Mouse (Mus musculus): ENCODE measurements around the gene Igfbp5.

Igfbp5 gene

DNA sequence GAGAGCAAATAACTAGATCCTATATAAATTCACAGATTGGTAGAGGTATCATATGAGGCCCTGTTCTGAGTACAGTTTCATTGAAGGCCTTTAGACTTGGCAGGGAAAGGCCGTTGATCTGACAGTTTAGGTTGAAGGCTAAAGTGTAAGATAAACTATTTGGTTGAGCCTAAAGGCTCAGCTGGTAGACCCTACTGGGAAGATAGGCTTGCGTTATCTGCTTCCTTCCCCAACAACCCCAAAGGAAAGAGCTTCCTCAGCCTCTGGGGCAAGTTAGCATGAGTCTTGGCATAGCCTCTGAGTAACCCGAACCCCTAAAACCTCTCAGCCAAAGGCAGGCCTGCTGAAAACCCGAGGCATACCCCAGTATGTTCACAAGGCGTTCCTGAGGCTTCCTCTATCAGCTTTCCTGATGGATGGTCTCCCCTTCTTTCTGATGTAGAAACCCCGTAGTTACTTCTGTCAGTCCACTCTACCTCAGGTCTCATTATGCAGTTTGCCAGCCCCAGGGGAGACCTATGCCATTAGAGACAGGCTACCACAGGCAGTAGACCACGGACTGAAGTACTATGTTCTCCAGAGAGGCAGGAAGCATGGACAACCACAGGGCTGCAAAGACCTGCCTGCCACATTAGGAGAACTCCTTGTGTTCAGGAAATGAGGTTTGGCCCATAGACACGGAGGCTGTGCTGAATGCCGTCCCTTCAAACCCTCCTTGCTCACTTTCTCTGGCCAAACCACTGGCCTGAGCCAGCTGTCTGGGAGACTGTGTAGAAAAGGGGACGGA, 6.1 kb downstream of the Igfbp5 start:
- no peak for DNase-seq

DNA sequence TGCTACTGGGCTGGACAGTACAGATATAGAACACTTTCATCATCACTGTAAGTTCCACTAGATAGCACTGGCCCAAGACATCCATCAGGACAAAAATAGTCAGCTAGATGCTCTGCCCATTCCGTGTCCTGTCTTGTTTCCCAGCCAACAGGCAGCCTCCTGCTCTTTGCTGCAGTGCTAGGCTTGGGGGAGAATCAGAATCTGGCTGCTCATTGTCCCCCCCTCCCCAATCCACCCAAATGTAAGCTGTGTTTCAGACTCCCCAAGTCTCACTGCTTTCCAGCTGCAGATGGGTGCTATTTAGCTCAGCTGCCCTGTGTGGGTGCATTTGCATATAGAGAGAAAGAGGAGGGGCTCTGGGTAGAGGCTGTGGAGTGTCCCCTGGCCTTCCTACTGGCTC, 7.3 kb downstream of the Igfbp5 start:
- DNase-seq = no peak

DNA sequence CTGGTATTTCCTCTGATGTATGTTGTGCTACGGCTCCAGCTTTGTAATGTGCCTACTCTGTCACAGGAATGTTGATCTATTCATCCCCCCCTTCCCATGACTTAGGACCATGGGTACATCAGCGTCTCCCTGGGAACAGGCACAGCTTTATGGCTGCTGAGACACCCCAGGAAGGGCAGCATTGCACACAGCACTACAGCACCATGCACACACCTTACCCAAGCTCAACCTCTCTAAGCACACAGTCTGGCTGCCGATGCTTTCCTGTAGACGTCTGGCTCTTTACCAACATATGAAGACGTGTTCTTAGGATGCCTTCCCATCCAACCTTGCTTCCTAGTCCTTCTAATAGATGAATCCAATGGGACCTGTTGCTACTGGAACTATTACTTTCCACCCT, 8.3 kb downstream of the Igfbp5 start:
- DNase-seq = no peak

DNA sequence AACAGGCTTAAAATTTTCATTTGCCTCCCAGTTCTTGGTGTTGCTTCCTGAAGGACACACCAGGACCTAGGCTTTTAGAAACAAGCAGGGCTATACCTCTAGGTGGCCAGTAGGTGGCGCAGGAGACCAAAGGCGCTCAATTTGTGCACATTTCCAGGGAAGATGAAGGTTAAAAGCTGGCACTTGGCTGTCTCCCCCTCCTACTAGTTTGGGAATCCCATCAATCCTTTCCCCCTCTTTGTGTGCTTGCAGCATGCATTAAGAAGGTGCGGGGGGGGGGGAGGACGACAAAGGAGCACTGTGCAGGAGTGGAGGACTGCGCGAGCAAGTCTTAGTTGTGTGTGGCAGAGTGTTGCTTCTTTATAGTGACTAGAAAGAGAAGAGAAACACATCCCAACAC, 8.8 kb downstream of the Igfbp5 start:
- peak; percentile 81 for DNase-seq

DNA sequence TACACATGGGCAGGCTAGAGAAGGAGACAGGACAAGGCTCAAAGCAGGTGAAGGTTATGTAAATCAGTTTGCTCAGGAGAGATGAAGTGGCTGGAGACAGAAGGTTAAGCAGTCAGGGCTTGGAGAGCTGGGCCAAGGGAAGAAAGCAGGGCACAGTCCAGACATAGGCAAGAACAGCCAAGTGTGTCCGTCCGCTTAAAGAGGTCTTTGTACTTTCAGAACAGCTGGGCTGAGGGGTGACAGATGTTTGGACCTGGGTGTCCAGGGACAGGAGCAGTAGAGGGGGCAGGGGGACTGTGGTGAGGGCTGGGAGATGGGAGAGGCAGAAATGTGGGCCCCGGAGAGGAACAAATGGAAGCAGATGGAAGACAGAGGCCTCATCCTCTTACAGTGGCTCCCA, 10.4 kb downstream of the Igfbp5 start:
- DNase-seq = no peak

DNA sequence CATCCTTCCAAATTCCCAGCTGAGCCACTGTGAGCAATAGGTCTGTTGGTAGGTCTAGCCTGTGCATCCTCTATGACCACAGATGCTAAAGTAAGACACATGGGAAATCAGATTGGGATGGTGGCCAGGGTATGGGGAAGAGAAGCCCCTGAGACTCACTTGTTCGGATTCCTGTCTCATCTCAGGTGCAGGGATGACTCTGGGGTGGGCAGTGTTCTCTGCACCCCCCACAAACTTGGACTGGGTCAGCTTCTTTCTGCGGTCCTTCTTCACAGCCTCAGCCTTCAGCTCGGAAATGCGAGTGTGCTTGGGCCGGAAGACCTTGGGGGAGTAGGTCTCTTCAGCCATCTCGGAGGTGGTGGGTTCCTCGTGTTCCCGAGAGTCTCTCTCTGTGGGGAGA, 11.0 kb downstream of the Igfbp5 start:
- no peak for DNase-seq

DNA sequence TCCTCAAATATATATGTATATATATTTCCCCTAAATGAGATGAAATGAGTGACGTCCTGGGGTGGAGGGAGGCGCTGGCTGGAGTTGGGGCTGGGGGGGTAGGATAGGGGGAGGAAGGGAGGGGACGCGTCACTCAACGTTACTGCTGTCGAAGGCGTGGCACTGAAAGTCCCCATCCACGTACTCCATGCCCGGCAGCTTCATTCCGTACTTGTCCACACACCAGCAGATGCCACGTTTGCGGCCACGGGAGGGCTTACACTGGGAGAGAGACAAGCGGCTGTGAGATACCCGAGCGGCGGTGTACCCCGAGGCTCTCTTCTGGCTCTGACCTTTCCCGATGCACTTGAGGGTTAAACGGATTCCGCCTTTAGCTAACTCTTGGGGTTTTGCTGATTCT, 12.4 kb downstream of the Igfbp5 start:
- no peak for DNase-seq

DNA sequence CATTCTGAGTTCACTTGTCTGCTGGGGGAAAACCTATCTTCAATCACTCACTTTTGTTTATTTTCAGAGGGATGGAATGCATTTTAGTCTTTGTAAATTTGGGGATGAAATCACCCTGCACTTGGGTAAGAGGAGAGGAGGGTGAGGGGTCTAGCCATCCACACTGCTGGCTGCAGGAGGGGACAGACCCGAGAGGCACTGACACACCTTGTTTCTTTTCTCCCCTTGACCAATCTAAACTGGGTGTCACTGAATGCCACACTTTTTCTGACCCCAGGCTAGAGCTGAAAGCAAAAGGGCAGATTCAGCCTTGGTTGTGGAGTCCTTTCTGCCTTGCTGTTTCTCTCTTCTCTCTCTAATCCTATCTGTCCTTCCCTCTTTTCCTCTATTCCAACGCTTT, 13.0 kb downstream of the Igfbp5 start:
- DNase-seq = no peak

DNA sequence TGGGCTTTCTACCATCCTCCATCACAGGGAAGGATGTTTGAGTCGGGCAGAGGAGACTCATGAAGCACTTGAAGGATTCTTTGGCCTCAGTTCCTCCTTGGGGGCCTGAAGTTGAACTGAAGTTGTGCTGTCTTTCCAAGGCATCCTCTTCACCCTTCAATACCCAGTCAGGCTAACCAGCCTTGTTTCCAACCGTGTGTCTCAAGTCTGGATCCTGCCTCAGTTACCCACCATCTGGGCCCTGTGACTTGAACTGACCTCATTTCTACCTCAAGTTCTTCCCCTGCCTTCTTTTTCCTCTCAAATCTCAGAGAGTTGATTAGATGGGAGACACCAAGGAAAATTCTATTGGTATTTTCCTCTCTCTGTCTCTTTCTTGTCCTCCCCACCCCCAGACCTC, 14.2 kb downstream of the Igfbp5 start:
- DNase-seq = no peak

DNA sequence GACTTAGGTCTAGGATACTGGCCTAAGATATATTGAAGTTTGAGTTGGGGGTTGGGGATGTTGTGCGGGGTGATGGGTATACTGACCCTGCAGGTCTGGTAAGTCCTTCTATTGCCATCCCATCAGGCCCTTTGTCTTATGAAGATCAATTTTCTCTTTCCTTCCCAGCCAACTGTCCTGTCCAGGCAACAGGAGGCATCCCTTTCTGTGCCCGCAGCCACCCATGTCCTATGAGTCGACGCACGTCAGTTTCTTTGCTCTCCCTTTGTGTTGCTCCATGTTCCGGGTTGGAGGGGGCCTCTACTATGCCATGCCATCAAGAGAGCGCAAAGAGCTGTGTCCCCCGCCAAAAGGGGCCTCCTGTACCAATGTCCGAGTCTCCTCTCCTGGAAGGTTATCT, 14.7 kb downstream of the Igfbp5 start:
- no peak for DNase-seq

DNA sequence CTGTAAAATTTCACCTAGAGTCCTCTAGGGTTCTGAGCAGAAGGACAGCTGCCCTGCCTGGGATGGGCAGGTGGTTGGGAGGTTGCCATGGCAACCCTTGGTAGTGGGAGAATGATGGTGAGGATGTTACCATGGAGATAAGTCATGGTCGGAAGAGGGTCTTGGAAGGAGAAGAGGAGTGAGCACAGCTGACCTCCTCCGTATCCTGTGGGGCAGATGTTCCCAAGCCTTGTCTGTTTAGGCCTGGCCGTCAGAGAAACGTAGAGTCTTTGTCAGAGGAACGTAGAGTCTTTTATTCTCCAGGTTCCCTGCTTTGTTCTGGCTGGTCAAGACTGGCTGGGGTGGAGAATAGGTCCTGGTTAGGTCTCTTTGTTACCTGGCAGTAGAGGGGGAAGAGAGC, 15.8 kb downstream of the Igfbp5 start:
- no peak for DNase-seq

DNA sequence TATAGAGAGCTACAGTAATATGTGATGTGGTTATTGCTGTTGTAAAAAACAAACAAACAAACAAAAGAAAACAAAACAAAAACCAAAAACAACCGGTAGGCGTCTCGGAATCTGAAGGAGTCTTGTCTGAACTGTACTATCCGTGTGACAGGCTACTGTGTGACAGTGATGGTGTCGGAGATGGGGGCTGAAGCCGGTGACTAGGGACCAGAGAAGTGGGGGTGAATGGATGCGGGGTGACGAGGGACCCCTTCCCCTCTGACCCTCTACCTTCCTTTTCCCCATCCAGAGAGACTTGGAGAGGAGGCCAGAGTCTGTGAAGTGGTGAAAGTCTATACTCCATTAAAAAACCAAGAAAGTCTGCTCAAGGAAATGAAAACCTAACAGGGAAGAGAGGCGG, 16.4 kb downstream of the Igfbp5 start:
- no peak for DNase-seq

DNA sequence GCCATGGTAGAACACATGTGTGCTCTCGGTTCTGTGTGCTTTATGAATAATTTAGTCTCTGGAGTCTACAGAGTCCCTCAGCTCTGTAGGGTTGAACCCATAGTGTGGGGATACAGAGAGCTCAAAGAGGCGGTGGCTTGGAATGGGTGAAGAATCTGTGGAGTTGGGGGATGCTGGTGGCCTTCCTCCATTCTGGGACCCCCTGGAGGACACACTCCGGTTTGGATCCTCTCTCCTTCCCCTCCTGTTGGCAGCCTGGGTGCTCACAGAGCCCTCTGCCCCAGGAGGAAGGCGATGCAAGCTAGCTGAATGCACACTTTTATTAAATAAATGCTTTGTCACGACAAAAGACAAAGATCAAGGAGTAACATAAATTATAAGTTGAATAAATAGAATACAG, 17.1 kb downstream of the Igfbp5 start:
- DNase-seq = no peak

DNA sequence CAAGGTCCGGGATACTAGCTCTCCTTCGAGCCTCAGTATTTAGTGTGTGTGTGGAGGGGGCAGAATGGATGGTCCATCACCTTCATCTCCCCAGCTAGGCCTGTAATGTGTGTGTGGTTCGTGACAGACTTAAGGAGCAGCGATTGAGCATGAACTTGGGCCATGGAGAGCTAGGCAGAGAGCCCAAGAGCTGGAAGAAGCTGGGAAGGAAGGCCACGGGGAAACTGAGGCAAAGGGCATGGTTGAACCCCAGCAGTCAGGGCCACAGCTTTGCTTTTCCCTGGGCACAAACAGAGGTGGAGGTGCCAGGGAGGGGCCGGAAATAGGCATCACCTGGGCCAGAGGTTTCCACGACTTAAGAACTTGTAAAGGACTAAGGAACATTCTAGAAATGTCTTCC, 17.5 kb downstream of the Igfbp5 start:
- no peak for DNase-seq

DNA sequence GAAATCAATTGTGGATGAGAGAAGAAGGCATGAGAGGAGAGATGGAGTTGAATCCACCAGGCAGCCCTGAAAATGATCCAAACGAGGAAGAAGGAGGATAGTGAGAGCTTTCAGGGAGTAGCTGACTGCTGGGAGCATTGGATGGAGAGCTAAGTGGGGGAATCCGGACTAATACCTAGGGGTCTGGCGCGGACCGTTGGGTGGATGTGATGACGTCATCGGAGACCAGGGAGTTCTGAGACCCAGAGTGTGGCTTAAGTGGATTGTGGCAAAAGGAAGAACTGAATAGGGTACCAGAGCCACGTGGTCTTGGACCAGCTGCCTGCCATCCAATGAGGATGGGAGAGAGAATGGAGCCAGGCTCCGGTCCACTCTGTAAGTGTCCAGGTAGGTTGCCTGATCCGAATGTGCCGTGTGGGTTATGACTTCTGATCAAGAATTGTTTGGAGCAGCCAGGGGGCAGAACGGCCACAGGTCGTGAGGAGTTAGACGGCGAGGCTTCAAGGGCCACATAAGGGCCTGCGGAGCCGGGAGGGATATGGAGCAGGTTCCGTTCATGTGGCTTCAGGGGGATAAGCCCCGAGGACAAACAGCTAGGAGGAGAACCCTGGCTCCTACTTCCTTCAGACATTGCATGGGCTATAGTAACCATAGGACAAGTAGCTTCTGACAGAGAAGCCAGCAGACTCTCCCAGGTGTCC, 18.3 kb downstream of the Igfbp5 start:
- no peak for DNase-seq

DNA sequence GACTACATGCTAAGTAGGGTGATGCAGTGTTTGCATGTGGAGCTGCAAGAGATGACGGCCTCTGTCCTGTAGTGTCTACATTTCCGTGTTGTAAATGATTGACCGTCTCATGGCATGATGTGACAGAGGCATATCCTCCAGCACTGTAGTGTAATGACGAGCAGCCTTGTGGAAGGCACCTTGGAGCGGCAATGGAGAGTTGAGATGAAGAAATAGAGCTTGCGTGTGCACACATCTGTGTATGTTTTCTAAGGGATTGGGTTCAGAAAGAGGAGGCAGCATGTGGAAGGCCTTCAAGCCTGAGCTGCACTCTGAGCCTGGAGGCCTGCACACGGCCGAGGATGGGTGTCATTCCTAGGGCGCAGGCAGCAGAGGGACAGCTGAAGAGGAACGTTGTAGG, 19.0 kb downstream of the Igfbp5 start:
- no peak for DNase-seq

DNA sequence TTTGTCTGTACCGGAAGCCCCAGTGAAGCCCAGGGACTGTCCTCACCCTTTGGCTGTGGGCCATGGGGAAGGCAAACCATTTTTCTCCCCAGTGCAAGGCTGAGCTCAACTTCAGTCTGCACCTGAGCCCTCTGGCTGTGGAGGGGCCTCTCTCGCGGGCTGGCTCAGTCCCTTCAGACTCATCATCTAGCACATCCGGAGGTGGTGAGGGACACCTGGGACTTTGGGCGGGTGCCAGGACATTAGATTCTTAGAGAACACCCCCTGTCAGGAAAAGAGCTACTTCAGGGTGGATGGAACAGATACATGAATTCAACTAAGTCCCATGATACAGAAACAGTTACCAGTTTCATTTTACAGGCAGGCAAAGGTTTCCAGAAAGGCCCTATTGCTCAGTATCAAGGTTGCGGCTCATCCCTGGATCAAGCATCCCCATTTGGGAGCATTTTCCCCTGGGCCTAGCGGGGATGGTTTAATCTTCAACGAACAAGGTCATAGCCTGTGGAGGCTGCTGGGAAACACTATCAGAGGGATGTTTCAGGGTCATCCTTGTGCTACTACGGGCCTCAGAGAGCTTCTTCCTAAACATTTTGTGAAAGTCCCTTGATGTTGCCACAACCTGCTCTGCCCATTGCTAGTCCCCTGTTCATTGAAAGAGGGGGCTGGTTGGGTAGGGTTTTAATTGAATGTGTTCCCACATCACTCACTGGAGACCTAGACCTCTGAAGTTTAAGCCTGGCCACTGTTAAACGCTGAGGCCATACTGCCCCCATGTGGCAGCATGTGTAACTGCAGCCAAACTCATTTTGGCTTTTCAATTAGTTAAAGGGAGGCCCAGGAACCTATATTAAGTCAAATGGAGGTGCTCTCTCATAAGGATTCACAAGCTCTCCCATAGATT, 20.1 kb downstream of the Igfbp5 start:
- no peak for DNase-seq

DNA sequence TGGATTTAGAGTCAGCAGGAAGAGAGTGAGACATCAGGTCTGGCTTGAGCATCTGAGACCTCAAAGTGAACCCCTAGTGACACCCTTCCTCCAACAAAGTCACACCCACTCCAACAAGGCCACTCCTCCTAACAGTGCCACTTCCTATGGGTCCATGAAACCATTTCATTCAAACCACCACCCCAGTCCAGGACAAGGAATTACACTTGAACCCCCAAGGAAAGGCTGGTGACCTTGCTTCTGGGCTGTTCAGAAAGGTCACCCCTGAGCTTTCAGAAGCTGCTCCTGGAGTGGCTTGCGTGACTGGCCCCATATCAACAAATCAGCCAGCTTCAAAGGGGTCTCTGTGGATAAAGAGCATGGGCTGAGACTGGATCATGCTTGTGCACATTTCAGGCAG, 20.9 kb downstream of the Igfbp5 start:
- no peak for DNase-seq

DNA sequence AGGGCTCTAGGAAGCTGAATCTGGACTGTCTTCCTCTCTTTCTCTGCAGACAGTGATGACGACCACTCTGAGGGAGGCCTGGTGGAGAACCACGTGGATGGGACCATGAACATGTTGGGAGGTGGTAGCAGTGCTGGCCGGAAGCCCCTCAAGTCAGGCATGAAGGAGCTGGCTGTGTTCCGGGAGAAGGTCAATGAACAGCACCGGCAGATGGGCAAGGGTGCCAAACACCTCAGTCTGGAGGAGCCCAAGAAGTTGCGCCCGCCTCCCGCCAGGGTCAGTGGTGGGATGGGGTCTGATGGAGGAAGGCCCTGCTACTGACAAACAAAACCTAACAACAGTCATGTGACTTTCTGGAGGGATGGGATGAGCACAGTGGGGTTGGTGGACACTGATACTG, 25.6 kb downstream of the Igfbp5 start:
- DNase-seq = no peak

DNA sequence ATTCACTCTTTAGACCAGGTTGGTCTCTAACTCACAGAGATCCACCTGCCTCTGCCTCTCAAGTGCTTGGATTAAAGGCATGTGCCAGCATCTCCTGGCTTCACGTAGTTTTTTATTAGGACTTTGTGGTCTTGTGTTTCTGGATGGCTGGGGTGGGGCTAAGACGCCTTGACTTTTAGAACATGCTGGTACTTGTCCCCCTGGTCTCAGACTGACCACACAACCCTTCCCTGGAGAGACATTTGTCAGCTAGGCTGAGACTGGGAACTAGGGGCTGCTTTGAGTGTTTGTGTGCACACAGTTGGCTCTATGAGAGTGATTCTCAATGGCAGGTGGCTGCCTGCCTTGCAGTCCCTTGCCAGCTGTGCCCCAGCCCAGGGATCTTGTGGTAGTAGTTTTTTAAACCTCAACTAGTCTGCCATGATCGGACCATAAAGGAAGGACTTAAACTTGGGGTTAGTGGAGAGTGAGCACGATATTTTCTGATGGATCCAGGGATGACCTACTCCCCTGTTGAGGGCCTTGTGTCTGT, 26.8 kb downstream of the Igfbp5 start:
- DNase-seq = no peak

DNA sequence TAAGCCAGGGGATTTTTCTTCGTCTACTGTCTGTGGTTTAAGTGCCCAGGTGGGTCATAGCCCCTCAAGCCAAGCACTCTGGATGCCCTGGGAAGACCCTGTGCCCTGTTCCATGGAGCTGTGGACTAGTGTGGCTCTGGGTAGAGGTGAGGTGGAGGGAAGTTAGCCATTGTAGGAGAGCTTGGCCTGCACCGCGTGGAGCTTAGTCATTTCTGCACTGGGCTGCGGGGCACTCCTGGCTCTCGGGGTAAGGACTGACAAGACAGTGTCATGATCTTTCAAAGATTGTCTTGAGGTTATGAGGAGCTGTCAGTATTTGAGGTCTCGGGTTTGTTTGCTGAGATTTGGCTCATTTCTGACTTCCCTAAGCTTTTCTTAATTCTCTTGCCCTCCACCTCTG, 30.0 kb downstream of the Igfbp5 start:
- no peak for DNase-seq

DNA sequence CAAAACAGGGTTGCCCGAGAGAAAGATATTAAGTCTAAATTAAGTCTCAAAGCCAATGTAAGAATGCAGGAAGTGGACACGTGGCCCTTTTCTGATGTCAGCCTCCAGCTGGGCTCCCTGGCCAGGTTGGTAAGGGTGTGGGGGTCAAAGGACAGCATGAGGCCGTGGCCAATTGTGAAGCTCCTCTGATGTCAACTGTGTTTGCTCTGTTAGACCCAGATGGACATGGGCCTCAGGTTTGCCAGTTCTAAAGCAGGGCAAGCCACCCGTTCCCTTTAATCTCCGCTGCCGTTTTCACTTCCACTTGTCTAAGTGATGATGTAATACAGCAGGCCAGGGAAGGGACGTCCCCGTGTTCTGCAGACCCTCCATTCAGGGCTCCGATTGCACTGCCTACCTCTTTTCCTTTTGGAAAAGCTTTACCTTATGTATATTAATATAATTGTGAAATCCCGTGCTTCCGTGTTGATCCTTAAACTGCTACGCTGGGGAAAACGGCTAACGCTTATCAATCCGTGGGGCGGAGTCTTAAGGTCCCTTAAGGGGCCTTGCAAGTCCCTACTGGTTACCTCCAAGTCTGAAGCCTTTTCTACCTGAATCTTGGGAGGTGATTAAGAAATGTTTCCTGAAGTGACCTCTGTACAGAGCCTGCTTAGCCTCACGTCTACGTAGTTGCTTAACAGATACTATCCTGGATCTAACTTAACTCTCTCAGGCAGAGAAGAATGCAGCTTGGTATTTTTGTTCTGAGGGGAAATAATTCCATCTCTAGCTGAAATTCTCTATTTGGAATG, 31.8 kb downstream of the Igfbp5 start:
- no peak for DNase-seq

DNA sequence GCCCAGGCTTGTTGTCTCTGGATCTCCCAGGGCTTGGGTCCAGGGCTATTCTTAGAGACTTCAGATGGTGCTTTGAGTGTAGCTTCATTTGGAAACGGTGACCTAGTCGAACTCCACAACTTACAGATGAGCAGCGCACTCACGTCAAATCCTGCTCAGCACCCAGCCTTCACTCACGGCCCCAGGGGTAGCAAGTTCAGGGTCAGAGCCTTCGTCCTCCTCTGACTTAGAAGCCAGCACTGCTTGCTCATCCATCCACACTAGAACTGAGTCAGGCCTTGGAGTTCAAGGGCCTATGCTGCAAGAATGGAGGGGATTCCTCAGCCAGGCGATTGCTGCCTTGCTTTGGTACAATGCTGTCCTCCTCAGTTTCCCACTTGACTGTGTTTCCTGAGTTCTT, 34.9 kb downstream of the Igfbp5 start:
- DNase-seq = no peak
